Mouse (Mus musculus) lung, postnatal 14 days (tissue): ENCODE measurements around the gene Whrn.

Experiments
- DNase-seq: peaks from one replicate; pipeline ENCODE4 v3.0.0; 2021

Gene Whrn

GRCm38 (mm10) chr4:63404205-63404604, 91.6 kb downstream of the Whrn start:
- DNase-seq: no peak

- peak; percentile 95 for DNase-seq
Measured at GRCm38 (mm10) chr4:63403040-63403959, 92.5 kb downstream of the Whrn start, which contains the start of gene Akna. TSS of gene Akna (minus strand) at chr4:63403354.

- DNase-seq: no peak
Measured at GRCm38 (mm10) chr4:63402558-63402957, 93.2 kb downstream of the Whrn start.

- no peak for DNase-seq
Measured at GRCm38 (mm10) chr4:63402056-63402455, 93.7 kb downstream of the Whrn start.

- no peak for DNase-seq
Measured at GRCm38 (mm10) chr4:63401620-63402019, 94.2 kb downstream of the Whrn start.

GRCm38 (mm10) chr4:63400541-63401306, 95.1 kb downstream of the Whrn start:
- DNase-seq: no peak

GRCm38 (mm10) chr4:63399691-63400270, 96.0 kb downstream of the Whrn start:
- no peak for DNase-seq

- DNase-seq: peak; percentile 57
Measured at GRCm38 (mm10) chr4:63398854-63399609, 96.8 kb downstream of the Whrn start.

- DNase-seq: no peak
Measured at GRCm38 (mm10) chr4:63397981-63398537, 97.7 kb downstream of the Whrn start.

GRCm38 (mm10) chr4:63391322-63391721, 104.5 kb downstream of the Whrn start:
- peak; percentile 35 for DNase-seq

GRCm38 (mm10) chr4:63389887-63390528, 105.8 kb downstream of the Whrn start:
- DNase-seq: no peak

GRCm38 (mm10) chr4:63389121-63389886, 106.5 kb downstream of the Whrn start:
- DNase-seq: no peak

- no peak for DNase-seq
Measured at GRCm38 (mm10) chr4:63388029-63388428, 107.8 kb downstream of the Whrn start.

GRCm38 (mm10) chr4:63385784-63386183, 110.0 kb downstream of the Whrn start:
- no peak for DNase-seq

- no peak for DNase-seq
Measured at GRCm38 (mm10) chr4:63385253-63385652, 110.5 kb downstream of the Whrn start.

GRCm38 (mm10) chr4:63384262-63384661, 111.5 kb downstream of the Whrn start:
- DNase-seq: no peak

- DNase-seq: no peak
Measured at GRCm38 (mm10) chr4:63383474-63383873, 112.3 kb downstream of the Whrn start.

GRCm38 (mm10) chr4:63382676-63383369, 113.0 kb downstream of the Whrn start:
- no peak for DNase-seq

- DNase-seq: no peak
Measured at GRCm38 (mm10) chr4:63377483-63377882, 118.3 kb downstream of the Whrn start.

- DNase-seq: no peak
Measured at GRCm38 (mm10) chr4:63375367-63375766, 120.4 kb downstream of the Whrn start.
